ENCODE assay signal across 10 mouse cellular contexts in genomic region chr8:34447880-34448830, GRCm38 (mm10).
DNase-seq lines count a peak whose midpoint lies in the region; ATAC-seq lines count a peak whose summit lies in the region.
"Had no signal": no experiment of that assay in that cellular context is flagged by ENCODE, and none has a peak within 500 bp of the region (broad histone marks: within the 10 kb centered on the region; RNA-seq: fewer than 3 reads in every experiment).

No protein-coding gene starts in this region.

- peak overlapping the region; percentile 46; the same call in 1 of the 2 replicates for H3K27ac ChIP-seq in midbrain, embryonic 10.5 days (replicated peaks)
- H3K27ac ChIP-seq in midbrain, embryonic 15.5 days, result no peak overlapping the region
- H3K27ac ChIP-seq in heart, embryonic 13.5 days (replicated peaks), result peak overlapping the region; percentile 86
- H3K27ac ChIP-seq in stomach, embryonic 15.5 days, result peak overlapping the region; percentile 51

- H3K36me3 ChIP-seq in midbrain, embryonic 10.5 days, result no peaks in the 10 kb centered on the region
- H3K36me3 ChIP-seq in midbrain, embryonic 15.5 days (replicated peaks), result no peaks in the 10 kb centered on the region
- H3K36me3 ChIP-seq in heart, embryonic 13.5 days, result no peaks in the 10 kb centered on the region
- H3K36me3 ChIP-seq in stomach, embryonic 15.5 days, result no peaks in the 10 kb centered on the region

- no peak overlapping the region for H3K4me3 ChIP-seq in midbrain, embryonic 10.5 days
- H3K4me3 ChIP-seq in midbrain, embryonic 15.5 days, result no peak overlapping the region
- H3K4me3 ChIP-seq in heart, embryonic 13.5 days, result peak overlapping the region; percentile 20; the same call in 1 of the 2 replicates
- no peak overlapping the region for H3K4me3 ChIP-seq in stomach, embryonic 15.5 days (replicated peaks)
- H3K4me3 ChIP-seq: megakaryocyte, embryonic 14.5 days had no signal

- ATAC-seq in midbrain, embryonic 15.5 days (replicated peaks), result no peak
- peak; percentile 58 for ATAC-seq in heart, embryonic 13.5 days (ENCODE audit: extremely low read depth, insufficient number of reproducible peaks, low FRiP score, low TSS enrichment)
- no peak; the same call in 1 of the 2 replicates for ATAC-seq in stomach, embryonic 15.5 days (ENCODE audit: insufficient read depth, low FRiP score, low read depth)

- no peak overlapping the region for H3K9ac ChIP-seq in midbrain, embryonic 15.5 days
- H3K9ac ChIP-seq in heart, embryonic 13.5 days, result peak overlapping the region; percentile 60
- H3K9ac ChIP-seq in stomach, embryonic 15.5 days, result no peak overlapping the region

- intact Hi-C loops in heart, postnatal 25 days (cut with DNase I), result no loop called here

- peak; percentile 90 for DNase-seq in heart, adult 11 months
- DNase-seq in heart, postnatal 25 days (ENCODE audit: low spot score), result no peak
- no peak for DNase-seq in midbrain, embryonic 10.5 days (ENCODE audit: low spot score)
- DNase-seq in urinary bladder, adult 2 months (ENCODE audit: low spot score), result no peak
- no peak for DNase-seq in MN1 (ENCODE audit: low spot score)
- DNase-seq: cerebellum, adult 11 months had no signal

- H3K27me3 ChIP-seq in midbrain, embryonic 10.5 days (ENCODE audit: low read depth, poor library complexity, severe bottlenecking), result no peaks in the 10 kb centered on the region
- H3K27me3 ChIP-seq in midbrain, embryonic 15.5 days (replicated peaks), result no peaks in the 10 kb centered on the region
- no peaks in the 10 kb centered on the region for H3K27me3 ChIP-seq in heart, embryonic 13.5 days (replicated peaks)
- H3K27me3 ChIP-seq in stomach, embryonic 15.5 days (replicated peaks), result no peaks in the 10 kb centered on the region

- WGBS in midbrain, embryonic 10.5 days, result 62% methylated on average over 18 of the region's 18 CpGs
- WGBS in midbrain, embryonic 15.5 days, result 56% methylated on average over 18 of the region's 18 CpGs
- WGBS in heart, embryonic 13.5 days, result 13% methylated on average over 18 of the region's 18 CpGs
- WGBS in stomach, embryonic 15.5 days, result 21% methylated on average over 18 of the region's 18 CpGs

- no peak overlapping the region for H3K4me2 ChIP-seq in midbrain, embryonic 15.5 days
- H3K4me2 ChIP-seq in heart, embryonic 13.5 days, result peak overlapping the region; percentile 65
- H3K4me2 ChIP-seq in stomach, embryonic 15.5 days, result peak overlapping the region; percentile 29

- H3K4me1 ChIP-seq in midbrain, embryonic 10.5 days, result peaks cover 46% of the 10 kb centered on the region
- H3K4me1 ChIP-seq in midbrain, embryonic 15.5 days, result peaks cover 19% of the 10 kb centered on the region
- H3K4me1 ChIP-seq in heart, embryonic 13.5 days, result peaks cover 43% of the 10 kb centered on the region
- H3K4me1 ChIP-seq in stomach, embryonic 15.5 days, result peaks cover 7% of the 10 kb centered on the region; the same call in 1 of the 2 replicates

- peaks cover 9% of the 10 kb centered on the region; the same call in 1 of the 2 replicates for H3K9me3 ChIP-seq in midbrain, embryonic 10.5 days (replicated peaks)
- H3K9me3 ChIP-seq in midbrain, embryonic 15.5 days, result no peaks in the 10 kb centered on the region
- no peaks in the 10 kb centered on the region for H3K9me3 ChIP-seq in heart, embryonic 13.5 days
- no peaks in the 10 kb centered on the region for H3K9me3 ChIP-seq in stomach, embryonic 15.5 days
